Mouse (Mus musculus) layer of hippocampus, adult 6 months (tissue): ENCODE measurements around the gene Il2rg. TPM values are rescaled to one million over a fixed set of nuclear protein-coding genes. Genes with fewer than 3 reads are reported as not detected.

Experiments
- long read RNA-seq, 2 experiments: library from polyadenylated mRNA; unstranded; transcript quantifications; one replicate each; pipeline ENCODE4 v2.0.0; 2019 to 2020
- polyA plus RNA-seq: library from polyadenylated mRNA; unstranded; fragments of <200 nt; fragmentation: Nextera tagmentation; gene quantifications from 2 replicates; pipeline ENCODE4 v1.2.3, GENCODE M21; 2021

Gene Il2rg
- 1.4 and 1.9 TPM in 2 replicates for polyA plus RNA-seq
- long read RNA-seq, experiment 1: 0 reads
- long read RNA-seq, experiment 2, partial matches to known transcripts: 0 of 3 reads
- long read RNA-seq, experiment 2, other reads (novel, unspliced or antisense): 0 of 3 reads

GRCm38 (mm10) chrX:101268025-101268754 lies at the start of gene Il2rg:
Gene Il2rg (minus strand): TSS chrX:101268255.

GRCm38 (mm10) chrX:101299055-101299454 lies 31.0 kb upstream of the Il2rg start, which contains the start of gene Nlgn3:
Gene Nlgn3 (plus strand): TSS chrX:101299168.

GRCm38 (mm10) chrX:101273875-101274738 lies 6.1 kb upstream of the Il2rg start, which contains the start of gene Med12:
Gene Med12 (plus strand): TSS chrX:101274030.

GRCm38 (mm10) chrX:101268755-101269124 lies 685 bp upstream of the Il2rg start, which contains the start of gene Gm20489:
Gene Gm20489 (minus strand): TSS chrX:101269023.

GRCm38 (mm10) chrX:101263892-101264291 lies 4.2 kb downstream of the Il2rg start, which contains the start of gene Gm614:
Gene Gm614 (minus strand): TSS chrX:101263992.

GRCm38 (mm10) chrX:101253952-101254729 lies 13.9 kb downstream of the Il2rg start, which contains the start of gene Foxo4:
Gene Foxo4 (plus strand): TSS chrX:101254528.

GRCm38 (mm10) chrX:101221834-101222795 lies 45.9 kb downstream of the Il2rg start, which contains the start of gene Snx12:
Gene Snx12 (minus strand): TSS chrX:101222563.

Other genes with a start within 250 kb of the Il2rg start
- 0.16 and 0.35 TPM in 2 replicates for gene Tex11, start 208.6 kb downstream of the Il2rg start, polyA plus RNA-seq
- gene Slc7a3, start 182.2 kb downstream of the Il2rg start, polyA plus RNA-seq: 7.5 and 8.6 TPM in 2 replicates
- 37.4 and 39.0 TPM in 2 replicates for gene Snx12, start 45.7 kb downstream of the Il2rg start, polyA plus RNA-seq
- 0.67 and 0.72 TPM in 2 replicates for gene Foxo4, start 13.7 kb downstream of the Il2rg start, polyA plus RNA-seq
- gene Gm614, start 4.3 kb downstream of the Il2rg start, polyA plus RNA-seq: not detected in 2 replicates
- not detected in 2 replicates for gene Gm20489, start 768 bp upstream of the Il2rg start, polyA plus RNA-seq
- 2.6 and 2.9 TPM in 2 replicates for gene Med12, start 5.8 kb upstream of the Il2rg start, polyA plus RNA-seq
- gene Nlgn3, start 30.9 kb upstream of the Il2rg start, polyA plus RNA-seq: 112 and 129 TPM in 2 replicates
- gene Gjb1, start 108.1 kb upstream of the Il2rg start, polyA plus RNA-seq: 24.4 TPM in 2 replicates
- 19.8 and 27.6 TPM in 2 replicates for gene Zmym3, start 152.6 kb upstream of the Il2rg start, polyA plus RNA-seq
- gene Nono, start 161.1 kb upstream of the Il2rg start, polyA plus RNA-seq: 87.1 and 92.9 TPM in 2 replicates
- gene Itgb1bp2, start 180.8 kb upstream of the Il2rg start, polyA plus RNA-seq: not detected in 2 replicates